Mouse (Mus musculus) neural tube, embryonic 10.5 days (tissue): ENCODE measurements around the gene Lcorl.

ENCODE experiments used
- DNase-seq: peaks from one replicate; pipeline ENCODE4 v3.0.0-alpha.2; 2017; ENCODE audit warnings: low spot score; ENCODE audit errors: extremely low spot score

Gene Lcorl

DNA sequence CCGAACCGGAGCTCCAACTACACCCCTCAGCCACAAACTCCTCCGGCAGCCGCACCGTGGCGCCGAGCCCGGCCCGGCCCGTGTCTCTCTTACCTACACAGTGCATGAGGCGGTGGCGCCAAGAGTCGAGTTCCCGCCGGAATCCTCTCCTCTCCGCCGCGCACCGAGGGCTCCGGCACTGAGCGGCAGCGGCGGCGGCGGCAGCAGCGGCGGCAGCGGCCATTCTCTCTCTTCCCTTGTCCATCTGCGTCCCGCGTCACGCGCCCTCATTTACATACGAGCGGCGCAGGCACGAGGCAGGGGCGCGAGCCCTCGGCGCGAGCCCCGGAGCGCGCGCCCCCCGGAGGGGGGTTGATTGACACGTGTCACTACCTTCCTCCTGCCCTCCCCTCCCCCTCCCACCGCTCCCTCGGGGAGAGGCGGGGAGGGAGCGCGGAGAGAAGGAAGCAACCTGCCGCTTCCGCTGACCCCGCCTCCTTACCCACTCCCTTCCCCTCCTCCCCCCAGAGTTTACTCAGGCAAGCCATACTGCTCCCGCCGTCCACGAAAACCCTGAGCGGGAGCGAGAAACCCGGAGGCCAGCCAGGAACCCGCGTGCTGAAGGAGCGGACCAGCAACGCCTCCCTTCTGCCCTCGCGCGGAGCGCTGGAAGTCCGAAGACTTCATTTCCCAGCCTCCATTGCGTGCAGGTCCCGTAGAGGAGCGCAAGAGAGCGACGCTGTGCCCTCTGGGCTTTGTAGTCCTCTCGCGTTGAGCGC, at the start of gene Lcorl:
Gene Lcorl (minus strand): TSS at position 362 of the 758 bp plus-strand sequence.
- peak; percentile 92 for DNase-seq

DNA sequence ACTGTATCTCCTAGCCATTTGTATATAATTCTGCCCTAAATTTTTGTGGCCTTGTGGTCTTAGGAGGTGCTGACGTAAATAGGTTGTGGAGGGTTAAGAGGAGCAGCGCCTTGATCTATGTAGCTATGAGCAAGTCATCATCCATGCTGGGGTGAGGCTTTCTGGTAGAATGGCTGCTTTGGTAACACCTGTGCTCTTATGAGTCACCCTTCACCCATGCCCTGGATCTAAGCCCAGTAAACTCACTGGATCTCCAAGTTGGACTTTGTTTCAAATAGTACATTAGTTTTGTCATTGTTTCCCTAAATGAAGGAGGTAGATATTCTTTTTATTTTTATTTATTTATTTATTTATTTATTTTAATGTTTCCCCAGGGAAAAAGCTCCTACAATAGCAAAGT, 47.3 kb upstream of the Lcorl start:
- DNase-seq = no peak

DNA sequence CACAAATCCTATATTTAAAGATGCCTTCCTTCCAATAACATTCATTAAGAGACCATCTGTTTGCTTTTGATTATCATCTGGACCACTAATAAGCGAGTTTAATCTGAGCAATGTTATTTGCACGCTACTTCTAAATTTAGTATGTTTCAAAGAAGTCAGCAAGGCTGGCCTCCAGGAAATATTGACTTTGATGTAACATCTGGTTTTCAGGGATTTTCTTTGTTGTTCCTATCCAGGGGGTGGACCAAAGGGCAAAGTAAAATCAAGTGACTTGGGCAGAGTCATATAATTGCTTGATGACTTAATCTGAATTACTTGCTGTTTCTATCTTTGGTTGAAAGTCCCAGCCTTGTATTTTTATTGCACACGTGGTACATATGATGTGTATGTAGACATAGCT, 45.8 kb upstream of the Lcorl start:
- no peak for DNase-seq

DNA sequence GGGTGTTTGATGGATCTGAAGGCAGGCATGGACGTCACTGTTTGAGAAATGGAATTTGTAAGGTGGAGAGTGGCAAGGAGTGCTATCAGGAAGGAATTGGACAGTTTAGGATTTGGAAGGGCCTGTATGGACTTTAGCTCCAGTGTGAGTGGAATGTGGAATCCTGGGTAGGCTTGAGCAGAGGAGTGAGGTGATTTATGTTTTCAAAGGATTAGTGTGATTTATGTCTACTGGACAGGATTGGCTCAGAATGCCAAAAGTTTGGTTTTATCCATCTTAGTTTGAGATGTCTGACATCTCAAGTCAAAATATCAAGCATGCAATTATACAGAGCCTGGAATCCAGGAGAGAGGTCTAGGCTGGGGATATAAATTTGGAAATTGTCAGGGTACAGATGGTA, 37.9 kb upstream of the Lcorl start:
- DNase-seq = no peak

DNA sequence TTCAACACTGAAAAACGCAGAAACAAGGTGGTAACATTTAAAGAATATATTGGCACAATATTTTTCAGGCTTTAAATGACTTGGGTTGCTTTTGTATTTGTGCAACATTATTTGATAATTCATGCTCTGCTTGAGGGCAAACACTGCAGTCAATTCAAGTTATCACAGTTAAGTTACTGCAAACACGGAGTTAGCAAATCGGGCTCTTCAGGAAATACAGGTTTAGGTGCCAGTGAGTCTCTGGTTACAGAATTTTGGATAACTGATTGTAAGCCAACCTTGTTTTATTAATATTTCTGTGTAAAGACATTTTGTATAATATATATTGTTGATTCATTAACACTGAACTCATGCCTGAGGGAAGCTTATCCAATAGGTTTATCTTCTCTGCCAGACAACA, 36.3 kb upstream of the Lcorl start:
- no peak for DNase-seq

DNA sequence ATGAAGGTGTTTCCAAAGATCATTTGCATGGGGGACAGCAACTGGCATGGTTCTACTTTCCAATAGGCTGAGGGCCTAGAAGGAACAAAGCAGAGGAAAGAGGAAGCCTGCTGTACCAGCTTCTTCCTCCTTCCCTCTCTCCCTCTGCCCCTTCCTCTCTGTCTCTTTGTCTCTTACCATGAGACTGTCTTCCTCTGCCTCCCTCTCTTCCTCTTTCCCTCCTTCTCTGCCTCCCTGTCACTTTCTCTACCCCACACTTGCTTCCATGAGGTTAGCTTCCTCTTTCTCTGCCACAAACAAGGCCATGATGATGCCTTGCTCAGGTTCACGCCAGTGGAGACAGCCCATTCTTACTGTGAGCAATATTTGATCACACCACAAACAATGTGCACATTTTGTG, 18.9 kb upstream of the Lcorl start:
- no peak for DNase-seq

DNA sequence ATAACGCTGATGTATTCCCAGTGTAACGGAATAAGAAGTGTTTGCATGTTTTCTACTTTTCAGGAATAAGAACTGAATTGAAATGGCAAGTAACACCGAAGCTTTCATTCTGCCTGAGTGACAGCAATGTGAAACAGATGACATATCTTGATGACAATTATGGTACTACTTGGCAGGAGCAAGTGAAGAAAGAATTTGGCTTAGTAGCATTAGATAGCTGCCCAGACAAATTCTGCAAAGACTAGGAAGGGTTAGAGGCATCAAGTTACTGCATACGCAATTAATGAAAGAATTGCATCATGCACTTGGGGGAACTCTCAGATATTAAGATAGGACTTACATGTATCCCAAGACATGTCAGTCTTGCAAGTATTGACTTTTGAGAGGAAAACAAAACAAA, 18.1 kb upstream of the Lcorl start:
- DNase-seq = no peak

DNA sequence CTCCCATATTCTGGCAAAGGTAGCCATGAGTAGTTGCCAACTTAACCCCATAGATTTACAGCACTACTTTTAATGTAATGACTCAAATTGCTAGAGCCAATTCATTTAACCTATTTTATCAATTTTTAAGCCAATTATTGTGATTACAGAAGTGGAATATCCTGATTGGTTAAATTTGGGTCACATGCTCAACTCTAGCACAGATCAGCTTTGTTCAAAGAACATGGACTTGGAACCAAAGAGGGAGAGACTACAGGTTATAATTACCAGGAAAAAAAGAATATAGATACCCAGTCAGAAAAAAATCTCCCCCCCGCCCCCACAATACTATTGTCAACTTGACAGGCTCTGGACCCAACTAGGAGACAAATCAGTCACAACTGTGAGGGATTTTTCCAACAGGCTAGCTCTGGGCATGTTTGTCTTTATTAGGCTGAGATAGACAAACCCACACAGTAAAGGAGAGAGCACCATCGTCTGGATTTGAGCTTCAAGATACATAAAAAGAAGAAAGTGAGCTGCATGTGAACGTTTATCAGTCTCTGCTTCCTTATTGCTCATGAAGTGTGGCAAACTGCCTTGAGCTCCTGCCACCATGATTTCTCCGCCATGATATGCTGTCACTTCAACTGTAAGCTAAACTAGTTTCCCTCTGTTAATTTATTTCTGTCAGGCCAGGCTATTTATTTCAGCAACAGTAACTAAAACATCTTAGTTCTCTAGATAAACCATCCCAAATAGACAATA, 17.0 kb upstream of the Lcorl start:
- DNase-seq = no peak

DNA sequence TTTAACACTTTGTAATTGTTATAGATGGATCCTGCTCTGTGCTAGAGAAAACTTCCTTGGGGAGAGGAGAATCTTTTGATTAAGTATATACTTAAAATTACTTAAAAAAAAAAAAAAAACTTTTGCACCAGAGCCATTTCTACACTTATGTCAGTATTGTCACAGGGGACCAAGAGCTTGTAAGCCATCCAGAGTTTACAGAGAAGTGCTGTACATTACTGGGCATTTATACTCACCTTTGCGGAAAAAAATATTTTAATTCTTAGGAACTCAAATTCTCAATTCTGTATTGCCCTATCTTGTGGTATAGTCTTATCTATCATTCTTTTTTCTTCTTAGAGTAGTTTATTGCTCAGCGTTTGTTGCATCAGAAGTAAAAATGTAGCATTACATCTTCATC, 953 bp upstream of the Lcorl start:
- no peak for DNase-seq

DNA sequence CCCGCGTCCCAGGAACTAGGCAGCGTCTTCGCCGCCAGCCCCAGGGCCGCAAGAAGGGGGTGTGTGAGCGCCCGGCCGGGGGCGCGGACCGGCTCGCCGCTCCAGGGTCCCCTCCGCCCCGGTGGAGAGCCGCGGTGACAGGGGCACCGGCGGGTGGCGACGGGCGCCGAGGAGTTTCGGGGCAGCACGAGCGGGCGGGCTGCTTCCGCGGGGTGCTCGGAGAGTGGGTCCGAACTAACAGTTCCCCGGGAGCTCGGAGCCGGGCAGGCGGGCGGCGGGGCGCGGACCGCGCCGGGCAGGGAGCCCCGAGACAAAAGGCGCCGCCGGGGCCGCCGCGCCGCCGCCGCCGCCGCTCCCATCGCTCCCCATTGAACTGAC, 550 bp downstream of the Lcorl start:
- DNase-seq = no peak

DNA sequence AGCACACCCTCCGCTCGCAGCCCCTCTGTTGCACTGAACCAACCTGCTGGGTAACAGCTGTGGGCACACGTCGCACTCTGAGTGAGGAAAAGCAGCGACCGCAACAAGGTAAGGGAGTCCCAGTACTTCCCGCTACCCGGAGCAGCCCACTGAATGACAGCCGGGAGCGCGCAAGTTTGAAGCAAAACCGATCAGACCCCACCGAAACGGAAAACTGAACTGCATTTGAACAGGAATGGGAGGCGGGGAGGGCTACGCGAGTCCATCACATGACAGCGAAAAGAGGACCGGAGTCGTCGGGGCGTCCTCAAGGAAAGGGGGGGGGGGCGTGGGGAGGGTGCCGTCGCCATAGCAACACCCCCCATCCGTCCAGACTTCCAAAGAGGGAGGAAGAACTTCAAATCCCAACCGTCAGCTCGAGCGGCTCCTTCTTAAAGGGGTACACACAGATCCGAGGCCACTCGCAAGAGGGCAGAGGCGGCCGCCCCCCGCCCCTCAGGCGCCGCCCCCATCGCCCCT, 1.1 kb downstream of the Lcorl start:
- DNase-seq = peak; percentile 81

DNA sequence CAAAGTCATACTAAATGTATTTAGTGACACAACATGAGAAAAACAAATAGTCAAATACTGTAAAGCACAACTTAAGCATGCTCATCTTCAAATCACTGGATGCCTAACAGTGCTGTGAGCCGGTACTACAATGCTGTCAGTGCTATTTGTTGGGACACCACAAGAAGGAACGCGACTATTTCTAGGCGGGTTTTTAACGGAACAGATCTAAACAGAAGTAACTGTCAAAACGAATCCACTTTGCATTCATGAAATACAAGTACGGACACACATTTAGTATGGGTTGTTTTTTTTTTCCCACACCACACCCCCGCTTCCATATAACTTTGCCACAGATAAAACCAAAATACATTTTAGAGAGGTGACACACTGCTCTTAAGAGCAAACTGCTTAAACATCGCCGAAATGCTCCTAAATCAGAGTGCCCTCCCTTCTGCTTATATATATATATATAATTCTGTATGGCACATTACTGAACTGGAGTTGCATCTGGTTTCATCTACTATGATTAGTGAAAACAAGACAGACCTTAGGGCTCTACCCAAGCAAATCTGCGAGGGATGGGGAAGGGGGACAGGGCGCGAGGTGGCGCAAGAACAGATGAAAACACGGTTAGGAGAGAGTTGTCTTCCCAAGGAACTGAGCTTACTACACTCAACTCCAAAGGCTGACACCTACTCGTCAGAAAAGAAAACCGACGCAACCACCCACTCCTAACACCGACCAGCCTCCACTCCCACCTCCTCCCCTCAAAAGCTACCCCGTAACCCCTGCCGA, 1.7 kb downstream of the Lcorl start:
- DNase-seq = no peak

DNA sequence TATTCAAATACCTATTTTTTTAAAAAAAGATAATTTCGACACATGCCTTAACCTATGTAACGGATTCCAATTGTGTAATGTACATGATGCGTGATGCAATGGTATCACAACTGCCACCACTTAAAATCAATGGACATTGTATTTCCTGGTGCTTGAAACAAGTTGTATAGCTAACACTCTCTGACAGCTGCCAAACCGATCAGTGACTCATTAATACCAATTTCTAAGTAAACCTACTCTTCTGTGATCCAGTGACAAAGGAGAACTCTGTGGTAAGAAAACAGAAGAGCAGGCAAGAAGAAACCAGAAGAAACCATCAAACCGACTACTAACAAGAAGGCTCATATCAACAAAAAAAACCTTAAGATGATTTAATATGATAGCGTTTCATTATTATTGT, 12.7 kb downstream of the Lcorl start:
- DNase-seq = no peak

DNA sequence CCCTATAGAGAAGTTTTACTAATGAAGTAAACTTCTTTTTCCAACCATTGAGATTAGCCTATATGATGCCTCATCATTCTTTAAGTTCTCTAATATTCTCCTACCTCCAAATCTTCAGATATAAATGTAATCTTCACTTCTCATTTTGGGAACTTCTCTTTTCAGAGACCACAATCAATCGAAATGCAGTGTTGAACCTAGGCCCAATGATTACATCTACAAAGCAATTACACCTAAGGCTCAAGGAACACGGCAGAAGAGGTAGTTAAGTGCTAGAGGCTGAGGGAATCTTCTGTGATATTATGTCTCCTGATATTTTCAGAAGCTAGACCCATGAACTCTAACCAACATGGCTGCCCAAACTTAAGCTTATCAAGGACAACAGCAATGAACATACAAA, 22.3 kb downstream of the Lcorl start:
- DNase-seq = no peak

DNA sequence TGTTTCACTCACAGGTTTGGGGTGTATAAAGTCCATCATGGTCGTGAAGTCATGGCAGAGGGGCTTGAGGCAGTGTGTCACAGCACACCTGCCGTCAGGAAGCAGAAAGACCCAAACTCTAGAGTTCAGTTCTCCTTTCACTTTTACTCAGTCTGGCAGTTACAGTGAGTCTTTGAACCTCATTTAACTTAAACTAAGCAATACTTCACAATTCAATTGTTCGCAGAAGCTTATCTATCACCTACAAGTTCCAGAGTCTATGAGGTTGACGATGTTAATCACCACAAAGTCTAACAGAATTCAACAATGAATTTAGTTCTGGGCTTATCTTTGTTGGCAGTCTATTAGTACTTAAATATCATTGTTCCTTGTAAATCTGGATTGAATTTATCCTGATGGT, 45.9 kb downstream of the Lcorl start:
- no peak for DNase-seq

DNA sequence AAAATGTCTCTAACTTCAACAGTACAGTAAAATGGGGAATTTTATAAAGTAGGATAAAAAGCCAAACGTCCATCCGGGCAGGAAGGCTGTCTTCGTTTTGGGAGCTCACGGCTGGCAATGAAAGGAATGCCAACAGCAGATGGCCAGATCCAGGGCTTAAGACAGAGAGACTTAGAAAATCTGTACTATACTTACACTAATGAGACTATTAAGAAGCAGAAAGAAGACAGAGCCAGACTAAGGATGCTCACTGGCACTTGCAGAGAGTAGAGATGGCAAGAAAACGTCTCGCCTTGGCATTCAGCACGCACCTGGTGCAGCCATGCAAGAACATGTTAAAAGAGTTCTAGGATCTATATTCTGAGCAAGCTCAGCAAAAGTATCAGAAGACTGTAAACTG, 65.6 kb downstream of the Lcorl start:
- DNase-seq = no peak

DNA sequence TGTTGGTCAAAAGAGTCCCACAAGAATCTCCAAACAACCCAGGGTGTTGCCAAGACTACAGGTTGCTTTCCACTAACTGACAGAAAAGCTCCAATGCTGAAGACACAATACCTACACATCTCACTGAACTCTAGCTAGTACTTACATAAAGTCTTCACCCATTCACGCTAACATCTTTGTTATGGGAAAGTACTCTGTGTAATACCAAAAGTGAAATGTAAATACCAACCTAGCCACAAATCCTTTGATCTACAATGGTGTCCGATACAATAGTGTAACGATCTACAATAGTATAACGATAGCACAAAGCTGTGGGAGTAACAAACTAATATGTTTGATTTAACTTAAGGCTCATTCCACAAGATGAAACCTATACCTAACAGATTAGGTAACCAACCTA, 67.2 kb downstream of the Lcorl start:
- no peak for DNase-seq

DNA sequence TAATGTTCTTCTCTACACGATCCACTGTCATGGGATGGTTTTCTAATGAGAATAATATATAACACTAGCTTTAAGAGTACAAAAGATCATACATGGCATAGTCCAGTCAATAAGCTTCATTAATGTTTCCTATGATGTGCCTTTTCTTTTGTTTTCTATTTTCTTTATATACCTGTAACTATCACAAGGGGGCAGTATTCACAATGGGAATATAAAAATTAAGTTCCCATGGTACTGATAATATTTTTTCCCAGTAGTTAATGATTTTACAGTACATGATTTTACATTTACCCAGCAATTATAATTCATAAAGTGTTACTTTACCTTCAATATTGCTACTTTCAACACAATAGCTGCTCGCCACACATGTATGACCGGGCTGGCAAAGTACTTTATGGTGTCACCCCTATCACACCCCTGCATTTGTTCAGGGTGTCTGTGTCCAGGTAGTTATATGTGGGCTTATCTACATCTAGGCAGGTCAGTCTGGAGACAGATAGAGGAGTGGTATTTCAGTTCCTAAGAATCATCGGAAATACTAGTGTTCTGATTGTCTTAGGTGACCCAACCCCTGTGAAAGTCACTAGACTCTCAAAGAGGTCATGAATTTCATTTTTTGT, 99.8 kb downstream of the Lcorl start:
- DNase-seq = no peak

DNA sequence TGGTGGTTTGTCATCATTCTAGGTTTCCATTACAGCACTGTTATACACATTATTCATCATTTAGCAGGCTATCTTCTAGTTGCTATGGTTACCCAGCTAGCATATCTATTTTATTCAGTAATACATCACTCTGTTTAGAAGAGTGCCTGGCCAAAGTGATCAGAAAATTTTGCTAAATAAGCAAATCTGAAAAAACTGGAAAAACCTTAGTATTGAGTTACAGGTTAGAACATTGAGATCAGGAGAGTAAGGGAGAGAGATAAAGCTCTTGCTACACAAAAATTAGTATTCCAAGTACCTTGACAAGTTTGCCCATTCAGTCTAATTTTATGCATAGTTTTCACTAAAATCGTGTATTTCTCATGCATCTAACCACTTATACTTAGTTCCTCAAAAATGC, 119.5 kb downstream of the Lcorl start:
- no peak for DNase-seq

DNA sequence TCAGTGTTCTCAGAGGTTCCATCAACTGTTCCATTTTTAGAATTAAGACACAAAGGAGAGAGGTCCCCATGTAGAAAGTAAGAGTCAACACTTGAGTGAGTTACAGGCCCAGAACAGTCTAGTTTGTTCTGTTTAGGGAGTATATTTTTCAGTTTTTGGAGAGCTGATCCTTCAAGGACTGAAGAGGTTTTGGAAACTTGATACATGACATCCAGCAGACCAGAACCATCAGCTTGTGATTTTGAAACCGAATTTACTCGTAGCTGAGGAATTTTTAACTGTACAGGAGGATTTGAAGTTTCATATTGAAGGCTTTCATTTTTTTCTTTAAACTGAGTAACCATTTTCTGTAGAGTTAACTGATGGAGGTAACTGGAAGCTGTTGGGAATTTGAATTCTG, 123.7 kb downstream of the Lcorl start:
- no peak for DNase-seq

DNA sequence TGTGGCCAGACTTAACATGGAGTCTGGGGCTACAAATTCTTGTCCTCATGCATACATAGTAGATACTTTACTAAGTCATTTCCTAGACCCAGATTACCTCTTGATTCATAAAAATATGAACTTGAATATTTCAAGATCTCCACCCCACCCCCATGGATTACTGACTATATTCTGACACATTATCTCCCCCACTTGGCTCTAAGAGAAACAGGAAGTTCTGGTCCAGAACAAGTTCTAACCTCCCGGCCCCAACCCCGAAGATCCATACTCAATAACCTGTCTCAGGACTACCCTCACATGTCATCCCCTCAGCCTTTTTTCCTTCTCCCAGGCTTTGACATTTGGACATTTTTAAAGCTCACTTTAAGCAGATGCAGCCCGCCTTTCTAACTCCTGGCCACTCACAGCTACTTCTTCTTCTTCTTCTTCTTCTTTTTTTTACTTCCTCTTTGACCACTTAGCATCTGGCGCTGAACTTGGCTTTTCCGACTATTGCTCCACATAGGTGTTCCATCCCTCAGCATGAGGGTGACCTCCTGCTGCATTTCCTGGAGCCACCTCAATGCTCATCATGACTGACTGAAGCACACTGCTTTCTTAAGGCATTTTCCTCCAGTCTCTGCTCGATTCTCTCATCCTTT, 138.4 kb downstream of the Lcorl start:
- DNase-seq = no peak
